Mouse (Mus musculus) thymus, postnatal 4 days (tissue): Measurements from ENCODE around the gene D17H6S53E.

Source experiments
- DNase-seq: peaks from one replicate; pipeline ENCODE4 v3.0.0; 2021

D17H6S53E gene

GRCm38 (mm10) chr17:35163326-35164081, 37.3 kb downstream of the D17H6S53E start:
- no peak for DNase-seq

GRCm38 (mm10) chr17:35164218-35164567, 38.0 kb downstream of the D17H6S53E start:
- no peak for DNase-seq

GRCm38 (mm10) chr17:35164568-35165450, 38.6 kb downstream of the D17H6S53E start, which contains the start of gene Prrc2a:
TSS of gene Prrc2a (minus strand) at chr17:35164897.
- DNase-seq, result peak; percentile 97

- no peak for DNase-seq
Observed at GRCm38 (mm10) chr17:35165451-35166155, 39.4 kb downstream of the D17H6S53E start.

- DNase-seq, result peak; percentile 80
Observed at GRCm38 (mm10) chr17:35166352-35167035, 40.3 kb downstream of the D17H6S53E start.

- no peak for DNase-seq
Observed at GRCm38 (mm10) chr17:35167794-35168193, 41.6 kb downstream of the D17H6S53E start.

GRCm38 (mm10) chr17:35168541-35169207, 42.5 kb downstream of the D17H6S53E start:
- no peak for DNase-seq

GRCm38 (mm10) chr17:35172445-35173234, 46.5 kb downstream of the D17H6S53E start:
- DNase-seq, result no peak

- no peak for DNase-seq
Observed at GRCm38 (mm10) chr17:35173329-35173728, 47.2 kb downstream of the D17H6S53E start.

- DNase-seq, result no peak
Observed at GRCm38 (mm10) chr17:35174201-35174977, 48.2 kb downstream of the D17H6S53E start.

GRCm38 (mm10) chr17:35175382-35175781, 49.2 kb downstream of the D17H6S53E start:
- DNase-seq, result no peak

GRCm38 (mm10) chr17:35175968-35176367, 49.8 kb downstream of the D17H6S53E start, which contains the start of gene Aif1:
TSS of gene Aif1 (minus strand) at chr17:35176068.
- no peak for DNase-seq
